Mouse (Mus musculus) megakaryocyte, embryonic 14.5 days (primary cell): ENCODE results near the gene Nacc2.

Experiments
- FLI1 ChIP-seq: IDR thresholded peaks from 2 replicates; pipeline ENCODE4 v1.6.1; 2012; ENCODE audit warnings: low read length, inconsistent platforms, mixed read lengths
- GATA1 ChIP-seq: IDR thresholded peaks from 3 replicates; pipeline ENCODE4 v1.6.1; 2012; ENCODE audit warnings: mixed read lengths, low read length, inconsistent platforms, borderline replicate concordance

DNA sequence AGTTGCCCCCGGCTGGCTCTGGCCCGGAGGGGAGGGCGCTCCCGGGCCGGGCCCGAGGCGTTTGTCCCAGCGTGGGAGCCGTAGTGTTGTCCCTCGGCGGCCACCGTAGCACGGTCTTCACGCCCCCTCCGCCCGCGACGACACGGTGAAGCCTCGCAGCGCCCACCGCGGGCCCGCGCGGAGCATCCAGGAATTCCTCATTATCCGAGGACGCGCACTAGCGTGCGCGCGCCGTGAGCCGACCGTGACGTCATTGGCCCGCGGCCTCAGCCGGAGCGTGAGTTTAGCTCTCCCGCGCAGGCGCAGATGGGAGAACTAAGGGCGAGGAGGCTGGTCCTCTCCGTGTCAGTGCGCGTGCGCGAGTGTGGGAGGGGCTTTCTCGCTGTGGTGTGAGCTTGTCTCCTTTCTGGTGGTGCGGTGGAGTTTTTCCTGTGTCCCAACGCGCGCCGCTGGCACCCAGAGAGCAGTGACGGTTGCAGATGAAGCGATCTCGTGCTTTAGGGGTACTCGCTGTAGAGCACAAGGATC is 17.3 kb upstream of the Nacc2 start:
- TF ChIP-seq FLI1 (no peak), GATA1 (no peak)
